Mouse (Mus musculus) MEL (cell line): Measurements from ENCODE around the gene 2900011O08Rik. TPM values are rescaled to one million over a fixed set of nuclear protein-coding genes. Genes with fewer than 3 reads are reported as not detected.

Source experiments
- DNase-seq: peaks from one replicate; pipeline ENCODE4 v3.0.0; 2011; ENCODE audit warnings: low read depth, low spot score
- H3K27ac ChIP-seq: 2 replicates; pipeline ENCODE4 v1.5.1; 2012; ENCODE audit warnings: low read depth, mild to moderate bottlenecking, control low read depth, low read length, moderate library complexity; ENCODE audit not compliant: control insufficient read depth
- H3K27me3 ChIP-seq, 2 experiments: fragments of 150-350 bp in 1 of 2; sonication (generic) in 1 of 2; 2 replicates each; pipeline ENCODE4 v1.6.1; 2012; ENCODE audit warnings: low read length in 2 of 2, mild to moderate bottlenecking in 2 of 2, improper control_type of control experiment in 1 of 2, moderate library complexity in 1 of 2; ENCODE audit not compliant: insufficient read depth in 2 of 2, control insufficient read depth in 1 of 2
- H3K36me3 ChIP-seq, 2 experiments: 2 replicates each; pipeline ENCODE4 v1.6.1; 2012 to 2014; ENCODE audit warnings: low read length in 2 of 2, improper control_type of control experiment in 1 of 2, inconsistent platforms in 1 of 2, mild to moderate bottlenecking in 1 of 2; ENCODE audit not compliant: insufficient read depth in 2 of 2, control insufficient read depth in 1 of 2
- H3K4me1 ChIP-seq, 2 experiments: fragments of 150-350 bp in 1 of 2; sonication (generic) in 1 of 2; 2 replicates each; pipeline ENCODE4 v1.6.1; 2012; ENCODE audit warnings: low read length in 2 of 2, improper control_type of control experiment in 1 of 2, mild to moderate bottlenecking in 1 of 2; ENCODE audit not compliant: insufficient read depth in 2 of 2, control insufficient read depth in 1 of 2
- H3K4me3 ChIP-seq, 2 experiments: fragments of 150-350 bp in 1 of 2; sonication (generic) in 1 of 2; 2 replicates each; pipeline ENCODE4 v1.5.1; 2012; ENCODE audit warnings: low read depth in 2 of 2, low read length in 2 of 2, mild to moderate bottlenecking in 2 of 2, moderate library complexity in 2 of 2, control low read depth in 1 of 2, improper control_type of control experiment in 1 of 2; ENCODE audit not compliant: control insufficient read depth in 1 of 2, insufficient read depth in 1 of 2
- H3K79me2 ChIP-seq: 2 replicates; pipeline ENCODE4 v1.6.1; 2012; ENCODE audit warnings: mild to moderate bottlenecking, low read length, moderate library complexity; ENCODE audit not compliant: control insufficient read depth, poor library complexity, insufficient read depth
- H3K9ac ChIP-seq: 2 replicates; pipeline ENCODE4 v1.6.1; 2012; ENCODE audit warnings: low read depth, mild to moderate bottlenecking, control low read depth, low read length, moderate library complexity; ENCODE audit not compliant: control insufficient read depth, poor library complexity, severe bottlenecking
- H3K9me3 ChIP-seq: fragments of 150-350 bp; sonication (generic); replicated peaks from 2 replicates; pipeline ENCODE4 v1.6.1; 2012; ENCODE audit warnings: mild to moderate bottlenecking, low read length, improper control_type of control experiment, moderate library complexity; ENCODE audit not compliant: insufficient read depth
- CHD1 ChIP-seq: IDR thresholded peaks from 2 replicates; pipeline ENCODE4 v1.6.1; 2012; ENCODE audit warnings: low read depth, mild to moderate bottlenecking, inconsistent platforms, low read length, improper control_type of control experiment
- CHD2 ChIP-seq: IDR thresholded peaks from 2 replicates; pipeline ENCODE4 v1.6.1; 2011; ENCODE audit warnings: low read length, improper control_type of control experiment
- EP300 ChIP-seq, 2 experiments: IDR thresholded peaks; 2 replicates each; pipeline ENCODE4 v1.6.1; 2011; ENCODE audit warnings: improper control_type of control experiment in 2 of 2, low read length in 2 of 2, low read depth in 1 of 2, mild to moderate bottlenecking in 1 of 2
- ETS1 ChIP-seq: IDR thresholded peaks from 2 replicates; pipeline ENCODE4 v1.6.1; 2012; ENCODE audit warnings: low read depth, mild to moderate bottlenecking, inconsistent platforms, low read length, improper control_type of control experiment, moderate library complexity
- GABPA ChIP-seq: IDR thresholded peaks from 2 replicates; pipeline ENCODE4 v1.6.1; 2012; ENCODE audit warnings: low read depth, mild to moderate bottlenecking, inconsistent platforms, low read length, improper control_type of control experiment, moderate library complexity
- GATA1 ChIP-seq: IDR thresholded peaks from 2 replicates; pipeline ENCODE4 v1.6.1; 2011; ENCODE audit warnings: low read depth, low read length, improper control_type of control experiment
- HCFC1 ChIP-seq: IDR thresholded peaks from 2 replicates; pipeline ENCODE4 v1.6.1; 2012; ENCODE audit warnings: low read depth, mild to moderate bottlenecking, inconsistent platforms, low read length, improper control_type of control experiment, moderate library complexity
- JUND ChIP-seq: IDR thresholded peaks from 2 replicates; pipeline ENCODE4 v1.6.1; 2011; ENCODE audit warnings: low read depth, mild to moderate bottlenecking, improper control_type of control experiment, low read length
- KAT2A ChIP-seq: conservative IDR thresholded peaks from 2 replicates; pipeline ENCODE4 v1.6.1; 2012; ENCODE audit warnings: low read depth, low read length, improper control_type of control experiment, inconsistent platforms
- MAFK ChIP-seq: IDR thresholded peaks from 2 replicates; pipeline ENCODE4 v1.6.1; 2011; ENCODE audit warnings: low read depth, mild to moderate bottlenecking, low read length, improper control_type of control experiment, borderline replicate concordance
- MEF2A ChIP-seq: IDR thresholded peaks from 2 replicates; pipeline ENCODE4 v1.6.1; 2014; ENCODE audit warnings: low read depth, mild to moderate bottlenecking, inconsistent platforms, low read length, improper control_type of control experiment; ENCODE audit not compliant: poor library complexity, insufficient replicate concordance, severe bottlenecking; ENCODE audit errors: extremely low read depth
- MXI1 ChIP-seq: IDR thresholded peaks from 2 replicates; pipeline ENCODE4 v1.6.1; 2011; ENCODE audit warnings: mild to moderate bottlenecking, low read depth, low read length, improper control_type of control experiment
- MYB ChIP-seq: IDR thresholded peaks from 2 replicates; pipeline ENCODE4 v1.6.1; 2011; ENCODE audit warnings: mild to moderate bottlenecking, low read depth, low read length, improper control_type of control experiment
- MYC ChIP-seq: IDR thresholded peaks from 2 replicates; pipeline ENCODE4 v1.6.1; 2011; ENCODE audit warnings: low read depth, mild to moderate bottlenecking, low read length, improper control_type of control experiment, moderate library complexity
- NELFE ChIP-seq: IDR thresholded peaks from 2 replicates; pipeline ENCODE4 v1.6.1; 2011; ENCODE audit warnings: low read depth, low read length, improper control_type of control experiment
- NRF1 ChIP-seq: IDR thresholded peaks from 2 replicates; pipeline ENCODE4 v1.6.1; 2014; ENCODE audit warnings: low read depth, mild to moderate bottlenecking, inconsistent platforms, low read length, improper control_type of control experiment, moderate library complexity; ENCODE audit not compliant: poor library complexity, insufficient read depth, severe bottlenecking
- RCOR1 ChIP-seq: IDR thresholded peaks from 2 replicates; pipeline ENCODE4 v1.6.1; 2012; ENCODE audit warnings: low read depth, mild to moderate bottlenecking, inconsistent platforms, low read length, improper control_type of control experiment
- TAL1 ChIP-seq: IDR thresholded peaks from 2 replicates; pipeline ENCODE4 v1.6.1; 2012; ENCODE audit warnings: mild to moderate bottlenecking, inconsistent platforms, low read length, moderate library complexity, mixed read lengths
- TBP ChIP-seq: IDR thresholded peaks from 2 replicates; pipeline ENCODE4 v1.8.0; 2011; ENCODE audit warnings: low read depth, low read length, improper control_type of control experiment
- polyA plus RNA-seq, 2 experiments: library from polyadenylated mRNA; stranded (reverse) in 1 of 2; unstranded in 1 of 2; fragments of >175 nt in 1 of 2; fragments of >200 nt in 1 of 2; gene quantifications; 2 replicates each; pipeline versions ENCODE4 v1.2.1 to v1.2.4; 2012; ENCODE audit warnings: low replicate concordance in 2 of 2, low read depth in 1 of 2; ENCODE audit not compliant: insufficient read length in 2 of 2, insufficient read depth in 1 of 2, missing spikeins in 1 of 2
- total RNA-seq: library from RNA; depleted of rRNA; stranded (reverse); fragments of 300-350 nt; gene quantifications from 2 replicates; pipeline ENCODE4 v1.2.3, GENCODE M21; 2012; rRNA removed

Gene 2900011O08Rik
- 0.04 TPM in 1 of 2 replicates, not detected in the other for total RNA-seq
- not detected for polyA plus RNA-seq

DNA sequence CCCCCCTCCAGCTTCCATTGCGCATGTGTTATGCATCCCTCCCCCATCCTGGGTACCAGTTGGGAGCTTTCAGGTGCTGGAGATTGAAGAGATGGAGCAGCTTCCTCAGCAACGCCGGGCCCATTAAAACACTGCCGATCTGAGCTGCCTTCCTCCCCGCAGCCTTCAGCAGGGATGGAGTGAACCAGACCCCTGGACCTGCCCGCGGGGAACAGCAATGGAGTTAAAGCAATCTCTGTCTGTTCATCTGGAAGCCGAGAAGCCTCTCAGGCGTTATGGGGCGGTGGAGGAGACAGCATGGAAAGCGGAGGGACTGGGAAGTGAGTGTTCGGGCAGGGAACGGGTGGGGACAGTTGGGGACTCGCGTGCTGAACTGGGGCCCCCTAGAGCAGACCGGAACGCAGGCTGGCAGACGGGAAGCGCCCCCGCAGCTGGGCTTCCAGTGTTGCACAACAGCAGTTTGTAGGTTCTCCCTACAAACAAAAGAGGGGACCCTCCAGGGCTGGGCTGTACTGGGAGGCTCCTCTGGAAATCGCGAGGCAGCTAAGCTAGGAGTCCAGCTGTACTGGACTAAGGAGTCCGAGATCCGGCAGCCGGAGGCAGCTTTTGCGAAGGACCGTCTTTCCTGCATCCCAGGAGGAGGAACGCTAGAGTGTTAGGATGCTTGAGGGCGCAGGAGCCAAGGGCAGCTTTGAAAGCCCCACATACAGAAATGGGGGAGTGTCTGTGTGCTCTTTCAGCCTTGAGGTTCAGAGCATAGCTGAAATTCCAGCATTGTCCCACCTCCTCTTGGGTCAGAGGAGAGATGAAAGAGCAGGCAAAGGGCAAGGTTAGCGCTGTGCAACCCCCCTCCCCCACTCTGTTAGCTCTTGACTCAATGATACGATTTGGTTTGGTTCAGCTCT is at the start of gene 2900011O08Rik, which contains the start of gene Ifitm7:
2900011O08Rik (plus strand) TSS at position 31 of the 905 bp plus-strand sequence.
Ifitm7 (minus strand) TSS at position 315 of the 905 bp plus-strand sequence.
- Histone ChIP-seq H3K36me3 (peaks cover 0 to 2% of the 10 kb centered on the region in 2 experiments; a peak in 1 of 4 replicates), H3K9me3 (no peaks in the 10 kb centered on the region), H3K4me3 (no peak within 1 kb of the TSS), H3K27me3 (no peaks in the 10 kb centered on the region), H3K4me1 (peaks cover 3 to 6% of the 10 kb centered on the region in 2 experiments; a peak in 2 of 4 replicates), H3K27ac (no peak within 1 kb of the TSS), H3K79me2 (no peaks in the 10 kb centered on the region), H3K9ac (no peak within 1 kb of the TSS)
- no peak for TF ChIP-seq TBP
- TF ChIP-seq MYB, result no peak
- TF ChIP-seq GATA1, result no peak
- TF ChIP-seq ETS1, result no peak
- no peak for TF ChIP-seq TAL1
- TF ChIP-seq MEF2A, result no peak
- TF ChIP-seq MXI1, result no peak
- no peak for TF ChIP-seq GABPA
- no peak for TF ChIP-seq CHD1
- no peak for TF ChIP-seq NELFE
- TF ChIP-seq MYC, result no peak
- TF ChIP-seq KAT2A, result no peak
- no peak for DNase-seq

DNA sequence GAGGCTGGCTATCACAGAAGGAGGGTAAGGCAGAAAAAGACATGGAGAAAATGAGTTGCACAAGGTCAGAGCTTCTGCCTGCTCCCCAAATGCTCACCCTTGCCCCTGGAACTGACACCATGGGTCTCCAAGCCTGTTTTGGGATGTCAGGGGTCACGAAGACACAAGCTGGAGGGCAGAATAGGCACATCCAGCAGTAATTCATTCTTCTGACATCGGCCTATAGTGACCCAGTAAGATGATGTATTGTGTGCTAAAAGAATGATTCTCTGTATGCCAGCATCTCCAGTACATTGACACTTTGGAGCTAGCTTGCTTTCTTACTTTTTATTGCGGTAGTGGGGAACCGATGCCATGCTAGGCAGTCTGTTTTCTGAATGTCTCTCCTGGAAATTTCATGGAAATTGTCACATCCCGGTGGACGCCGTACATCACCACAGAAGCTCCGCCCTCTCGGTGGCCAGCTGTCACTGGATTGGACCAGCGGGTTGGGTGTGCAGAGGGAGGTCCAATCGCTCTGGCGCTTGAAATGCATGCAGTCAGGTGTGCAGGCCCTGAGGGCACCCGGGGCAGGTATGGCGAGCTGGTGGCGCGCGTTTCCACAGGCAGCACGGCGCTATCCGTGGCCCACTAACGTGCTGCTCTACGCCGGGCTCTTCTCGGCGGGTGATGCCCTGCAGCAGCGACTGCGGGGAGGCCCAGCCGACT is 46.1 kb upstream of the 2900011O08Rik start:
- Histone ChIP-seq H3K9me3 (no peaks in the 10 kb centered on the region), H3K9ac (no peak overlapping the region), H3K27ac (no peak overlapping the region), H3K79me2 (no peaks in the 10 kb centered on the region), H3K27me3 (no peaks in the 10 kb centered on the region), H3K4me1 (peaks cover 0 to 2% of the 10 kb centered on the region in 2 experiments; a peak in 1 of 4 replicates), H3K4me3 (no peak overlapping the region), H3K36me3 (peaks cover 0 to 4% of the 10 kb centered on the region in 2 experiments; a peak in 2 of 4 replicates)
- TF ChIP-seq JUND (no peak), RCOR1 (no peak), EP300 (IDR thresholded peaks at IDR 0.05; ENCODE audit: low read depth in 1 of 2, low read length in 2 of 2) (no peak), GABPA (no peak), NRF1 (no peak), TAL1 (no peak), HCFC1 (no peak), MAFK (no peak), CHD2 (no peak), KAT2A (no peak)
- no peak for DNase-seq
